Mouse (Mus musculus) stomach, embryonic 14.5 days (tissue): ENCODE data around the gene Mylk3. TPM values are rescaled to one million over a fixed set of nuclear protein-coding genes. Genes with fewer than 3 reads are reported as not detected.

Experiments used
- ATAC-seq: fragments of 200-750 bp; cut with Nextera tagmentation; 2 replicates; pipeline ENCODE4 v1.8.0; 2017; ENCODE audit warnings: low read depth, moderate TSS enrichment; ENCODE audit not compliant: insufficient number of reproducible peaks, insufficient read depth, low FRiP score
- H3K27ac ChIP-seq: fragments of 300-500 bp; sonication (generic); 2 replicates; pipeline ENCODE4 v1.5.1; 2014; ENCODE audit warnings: mild to moderate bottlenecking, low read length, moderate library complexity, mixed read lengths
- H3K27me3 ChIP-seq: fragments of 300-500 bp; sonication (generic); 2 replicates; pipeline ENCODE4 v1.6.1; 2014; ENCODE audit warnings: low read length, control low read depth, mixed read lengths; ENCODE audit not compliant: control insufficient read depth, insufficient read depth
- H3K36me3 ChIP-seq: fragments of 300-500 bp; sonication (generic); 2 replicates; pipeline ENCODE4 v1.6.1; 2014; ENCODE audit warnings: mild to moderate bottlenecking, control low read depth, low read length, moderate library complexity, mixed read lengths; ENCODE audit not compliant: control insufficient read depth, insufficient read depth
- H3K4me1 ChIP-seq: fragments of 300-500 bp; sonication (generic); 2 replicates; pipeline ENCODE4 v1.6.1; 2014; ENCODE audit warnings: low read length, control low read depth, mixed read lengths; ENCODE audit not compliant: control insufficient read depth, insufficient read depth
- H3K4me2 ChIP-seq: fragments of 300-500 bp; sonication (generic); replicated peaks from 2 replicates; pipeline ENCODE4 v1.6.1; 2014; ENCODE audit warnings: low read depth, low read length, control low read depth
- H3K4me3 ChIP-seq: fragments of 300-500 bp; sonication (generic); 2 replicates; pipeline ENCODE4 v1.5.1; 2014; ENCODE audit warnings: low read depth, low read length, control low read depth
- H3K9ac ChIP-seq: fragments of 300-500 bp; sonication (generic); replicated peaks from 2 replicates; pipeline ENCODE4 v1.6.1; 2014; ENCODE audit warnings: low read depth, mild to moderate bottlenecking, control low read depth, low read length, moderate library complexity, mixed read lengths
- H3K9me3 ChIP-seq: fragments of 300-500 bp; sonication (generic); 2 replicates; pipeline ENCODE4 v1.6.1; 2016; ENCODE audit warnings: low read depth, low read length, control low read depth; ENCODE audit not compliant: control insufficient read depth
- WGBS: fragments of 180-500 bp; shearing (Covaris S2); extraction: QIAGEN DNeasy Blood & Tissue Kit; methylation state at CpG from one replicate; pipeline ENCODE4 v1.1.7; 2014; 5-methylcytosine and 5-hydroxymethylcytosine counted together
- polyA plus RNA-seq: library from polyadenylated mRNA; unstranded; fragments of >200 nt; fragmentation: Nextera tagmentation; extraction: Ambion mirVana; gene quantifications from 2 replicates; pipeline ENCODE4 v1.2.1, GENCODE M21; 2014

The Mylk3 gene
- 0.55 and 0.95 TPM in 2 replicates for polyA plus RNA-seq

GRCm38 (mm10) chr8:85386205-85386604, at the start of gene Mylk3:
Mylk3 (minus strand) TSS chr8:85386345.
- H3K36me3 ChIP-seq, result no peaks in the 10 kb centered on the region
- 72% methylated on average over 6 of the region's 6 CpGs for WGBS
- no peak for ATAC-seq
- no peak within 1 kb of the TSS for H3K9ac ChIP-seq
- no peak within 1 kb of the TSS for H3K27ac ChIP-seq
- no peaks in the 10 kb centered on the region for H3K4me1 ChIP-seq
- no peaks in the 10 kb centered on the region for H3K9me3 ChIP-seq
- H3K27me3 ChIP-seq, result no peaks in the 10 kb centered on the region
- no peak within 1 kb of the TSS for H3K4me3 ChIP-seq
- H3K4me2 ChIP-seq, result no peak within 1 kb of the TSS

- no peak for ATAC-seq
- Histone ChIP-seq H3K27ac (no peak overlapping the region), H3K4me1 (peaks cover 12% of the 10 kb centered on the region), H3K36me3 (no peaks in the 10 kb centered on the region), H3K9me3 (no peaks in the 10 kb centered on the region), H3K27me3 (no peaks in the 10 kb centered on the region), H3K9ac (no peak overlapping the region), H3K4me3 (no peak overlapping the region), H3K4me2 (no peak overlapping the region)
- WGBS, result 44% methylated on average over 5 of the region's 5 CpGs
Measured at GRCm38 (mm10) chr8:85435736-85436135, 49.6 kb upstream of the Mylk3 start.

- no peak for ATAC-seq
- H3K9me3 ChIP-seq, result no peaks in the 10 kb centered on the region
- H3K27me3 ChIP-seq, result no peaks in the 10 kb centered on the region
- no peak overlapping the region for H3K27ac ChIP-seq
- no peaks in the 10 kb centered on the region for H3K36me3 ChIP-seq
- no peak overlapping the region for H3K4me2 ChIP-seq
- peaks cover 14% of the 10 kb centered on the region for H3K4me1 ChIP-seq
- H3K4me3 ChIP-seq, result no peak overlapping the region
- 73% methylated on average over 12 of the region's 12 CpGs for WGBS
- H3K9ac ChIP-seq, result no peak overlapping the region
Measured at GRCm38 (mm10) chr8:85434817-85435216, 48.7 kb upstream of the Mylk3 start.

GRCm38 (mm10) chr8:85433017-85433393, 46.9 kb upstream of the Mylk3 start:
- no peak overlapping the region for H3K9ac ChIP-seq
- no peaks in the 10 kb centered on the region for H3K27me3 ChIP-seq
- H3K4me2 ChIP-seq, result peak overlapping the region; percentile 31
- no peaks in the 10 kb centered on the region for H3K9me3 ChIP-seq
- WGBS, result 5% methylated on average over 6 of the region's 6 CpGs
- H3K27ac ChIP-seq, result no peak overlapping the region
- peak; percentile 47 for ATAC-seq
- H3K4me3 ChIP-seq, result peak overlapping the region; percentile 65
- peaks cover 24% of the 10 kb centered on the region for H3K4me1 ChIP-seq
- H3K36me3 ChIP-seq, result no peaks in the 10 kb centered on the region

- H3K27me3 ChIP-seq, result no peaks in the 10 kb centered on the region
- H3K9ac ChIP-seq, result peak within 1 kb of the TSS; percentile 83
- peak within 1 kb of the TSS; percentile 65 for H3K4me3 ChIP-seq
- WGBS, result 1% methylated on average over 66 of the region's 85 CpGs
- peaks cover 29% of the 10 kb centered on the region for H3K4me1 ChIP-seq
- no peaks in the 10 kb centered on the region for H3K36me3 ChIP-seq
- H3K4me2 ChIP-seq, result peak within 1 kb of the TSS; percentile 59
- no peaks in the 10 kb centered on the region for H3K9me3 ChIP-seq
- ATAC-seq, result peak; percentile 100
- H3K27ac ChIP-seq, result peak within 1 kb of the TSS; percentile 87
Measured at GRCm38 (mm10) chr8:85432168-85433016, 46.2 kb upstream of the Mylk3 start, which contains the start of gene 4921524J17Rik. 4921524J17Rik (minus strand) TSS chr8:85432833.

- no peak for ATAC-seq
- H3K9me3 ChIP-seq, result no peaks in the 10 kb centered on the region
- H3K4me3 ChIP-seq, result peak overlapping the region; percentile 65
- peak overlapping the region; percentile 59 for H3K4me2 ChIP-seq
- H3K27ac ChIP-seq, result peak overlapping the region; percentile 87; the same call in 1 of the 2 replicates
- H3K9ac ChIP-seq, result peak overlapping the region; percentile 83
- H3K36me3 ChIP-seq, result no peaks in the 10 kb centered on the region
- peaks cover 29% of the 10 kb centered on the region for H3K4me1 ChIP-seq
- WGBS, result 8% methylated on average over 10 of the region's 10 CpGs
- no peaks in the 10 kb centered on the region for H3K27me3 ChIP-seq
Measured at GRCm38 (mm10) chr8:85431281-85432167, 45.4 kb upstream of the Mylk3 start.

- WGBS, result 27% methylated on average over 3 of the region's 3 CpGs
- no peak for ATAC-seq
- Histone ChIP-seq H3K4me2 (peak overlapping the region; percentile 59), H3K4me1 (peaks cover 29% of the 10 kb centered on the region), H3K36me3 (no peaks in the 10 kb centered on the region), H3K4me3 (peak overlapping the region; percentile 65; the same call in 1 of the 2 replicates), H3K27ac (no peak overlapping the region), H3K9ac (0 out of 2 replicates have a peak overlapping the region, but pooled peaks have one; percentile 11), H3K27me3 (no peaks in the 10 kb centered on the region), H3K9me3 (no peaks in the 10 kb centered on the region)
Measured at GRCm38 (mm10) chr8:85430801-85431200, 44.7 kb upstream of the Mylk3 start.

GRCm38 (mm10) chr8:85429219-85429618, 43.1 kb upstream of the Mylk3 start:
- Histone ChIP-seq H3K27me3 (no peaks in the 10 kb centered on the region), H3K27ac (no peak overlapping the region; the same call in 1 of the 2 replicates), H3K36me3 (no peaks in the 10 kb centered on the region; the same call in 1 of the 2 replicates), H3K9me3 (no peaks in the 10 kb centered on the region), H3K4me2 (no peak overlapping the region), H3K4me1 (peaks cover 29% of the 10 kb centered on the region), H3K4me3 (no peak overlapping the region), H3K9ac (no peak overlapping the region)
- no peak for ATAC-seq
- 25% methylated on average over 4 of the region's 4 CpGs for WGBS
